Mouse (Mus musculus) olfactory bulb, adult 2 months (tissue): ENCODE measurements around the gene Colq.

Experiments
- CTCF ChIP-seq: fragments of 200-500 bp; IDR thresholded peaks from 2 replicates; pipeline ENCODE4 v1.5.1; 2012; ENCODE audit warnings: low read depth, mild to moderate bottlenecking, low read length, moderate library complexity; ENCODE audit not compliant: insufficient read depth
- POLR2A ChIP-seq: fragments of 200-500 bp; IDR thresholded peaks from 2 replicates; pipeline ENCODE4 v1.6.1; 2012; ENCODE audit warnings: mild to moderate bottlenecking, low read depth, low read length, moderate library complexity; ENCODE audit not compliant: insufficient read depth

- TF ChIP-seq POLR2A (no peak), CTCF (no peak)
Observed at GRCm38 (mm10) chr14:31555963-31556434, 35.1 kb downstream of the Colq start.
